Comparison of ENCODE assay signal across 31 mouse cellular contexts in genomic region chr6:29840008-29840407, GRCm38 (mm10).
"Had no signal": no experiment of that assay in that cellular context is flagged by ENCODE, and none has a peak within 500 bp of the region (broad histone marks: within the 10 kb centered on the region; RNA-seq: fewer than 3 reads in every experiment).

No protein-coding gene starts in this region.

- H3K4me3 ChIP-seq: limb, embryonic 10.5 days; limb, embryonic 12.5 days; limb, embryonic 13.5 days; limb, embryonic 15.5 days; liver, embryonic 12.5 days; liver, embryonic 13.5 days; liver, embryonic 15.5 days; lung, embryonic 15.5 days; megakaryocyte, embryonic 14.5 days; midbrain, embryonic 10.5 days; midbrain, embryonic 12.5 days; midbrain, embryonic 13.5 days; midbrain, embryonic 15.5 days; myocyte had no signal

- H3K36me3 ChIP-seq: limb, embryonic 10.5 days; limb, embryonic 13.5 days; liver, embryonic 12.5 days; liver, embryonic 13.5 days; liver, embryonic 15.5 days; lung, embryonic 15.5 days; midbrain, embryonic 10.5 days; midbrain, embryonic 12.5 days; midbrain, embryonic 13.5 days; midbrain, embryonic 15.5 days had no signal

- H3K27me3 ChIP-seq: limb, embryonic 12.5 days; limb, embryonic 13.5 days; limb, embryonic 15.5 days; liver, embryonic 12.5 days; liver, embryonic 13.5 days; liver, embryonic 15.5 days; lung, embryonic 15.5 days; megakaryocyte, embryonic 14.5 days; midbrain, embryonic 12.5 days; midbrain, embryonic 13.5 days; midbrain, embryonic 15.5 days had no signal

- H3K9me3 ChIP-seq: limb, embryonic 10.5 days; limb, embryonic 12.5 days; limb, embryonic 13.5 days; limb, embryonic 15.5 days; liver, embryonic 12.5 days; liver, embryonic 13.5 days; liver, embryonic 15.5 days; lung, embryonic 15.5 days; midbrain, embryonic 10.5 days; midbrain, embryonic 12.5 days; midbrain, embryonic 13.5 days; midbrain, embryonic 15.5 days had no signal

- H3K4me2 ChIP-seq: limb, embryonic 12.5 days; limb, embryonic 13.5 days; limb, embryonic 15.5 days; liver, embryonic 11.5 days; liver, embryonic 12.5 days; liver, embryonic 13.5 days; liver, embryonic 15.5 days; lung, embryonic 14.5 days; lung, embryonic 15.5 days; midbrain, embryonic 11.5 days; midbrain, embryonic 12.5 days; midbrain, embryonic 13.5 days; midbrain, embryonic 15.5 days had no signal

- H3K4me1 ChIP-seq: limb, embryonic 10.5 days; limb, embryonic 12.5 days; limb, embryonic 13.5 days; limb, embryonic 15.5 days; liver, embryonic 15.5 days; lung, embryonic 15.5 days; megakaryocyte, embryonic 14.5 days; midbrain, embryonic 10.5 days; midbrain, embryonic 12.5 days; midbrain, embryonic 13.5 days; midbrain, embryonic 15.5 days had no signal

- DNase-seq: left cerebral cortex, postnatal 4 days; liver; liver, embryonic 13.5 days; liver, postnatal 0 days; lung, adult 18-20 months; lung, adult 2 months; lung, embryonic 14.5 days; lung, postnatal 10 days; lung, postnatal 14 days; lung, postnatal 36 days; lung, postnatal 4 days; midbrain, embryonic 14.5 days had no signal

- H3K9ac ChIP-seq: limb, embryonic 12.5 days; limb, embryonic 13.5 days; limb, embryonic 15.5 days; liver, embryonic 12.5 days; liver, embryonic 13.5 days; liver, embryonic 14.5 days; liver, embryonic 15.5 days; liver, postnatal 0 days; lung, embryonic 14.5 days; lung, embryonic 15.5 days; midbrain, embryonic 12.5 days; midbrain, embryonic 13.5 days; midbrain, embryonic 15.5 days had no signal

- H3K27ac ChIP-seq: limb, embryonic 10.5 days; limb, embryonic 12.5 days; limb, embryonic 13.5 days; limb, embryonic 15.5 days; liver, embryonic 12.5 days; liver, embryonic 13.5 days; liver, embryonic 14.5 days; liver, embryonic 15.5 days; lung, embryonic 15.5 days; macrophage; midbrain, embryonic 10.5 days; midbrain, embryonic 12.5 days; midbrain, embryonic 13.5 days; midbrain, embryonic 15.5 days had no signal

- ATAC-seq: liver, embryonic 12.5 days; liver, postnatal 0 days; lung, postnatal 0 days; midbrain, embryonic 13.5 days; midbrain, embryonic 15.5 days; midbrain, embryonic 16.5 days had no signal
